In genomic region chr3:53291945-53292344, GRCm38 (mm10) we compare ENCODE assay signal across 9 mouse cellular contexts.
"Had no signal": no experiment of that assay in that cellular context is flagged by ENCODE, and none has a peak within 500 bp of the region (broad histone marks: within the 10 kb centered on the region; RNA-seq: fewer than 3 reads in every experiment).

No protein-coding gene starts in this region.

- DNase-seq: kidney, adult 9 months; kidney, postnatal 36 days; midbrain, embryonic 14.5 days; thymus, adult 2 months; thymus, postnatal 25 days had no signal

- ATAC-seq: liver, embryonic 12.5 days had no signal

- H3K9ac ChIP-seq: limb, embryonic 13.5 days; liver, embryonic 12.5 days; lung, embryonic 15.5 days; neural tube, embryonic 12.5 days had no signal

- H3K27me3 ChIP-seq: limb, embryonic 13.5 days; liver, embryonic 12.5 days; lung, embryonic 15.5 days; neural tube, embryonic 12.5 days had no signal

- H3K4me3 ChIP-seq: limb, embryonic 13.5 days; liver, embryonic 12.5 days; lung, embryonic 15.5 days; neural tube, embryonic 12.5 days had no signal

- H3K4me2 ChIP-seq: limb, embryonic 13.5 days; liver, embryonic 12.5 days; lung, embryonic 15.5 days; neural tube, embryonic 12.5 days had no signal

- H3K36me3 ChIP-seq: limb, embryonic 13.5 days; liver, embryonic 12.5 days; lung, embryonic 15.5 days; neural tube, embryonic 12.5 days had no signal

- H3K27ac ChIP-seq: limb, embryonic 13.5 days; liver, embryonic 12.5 days; lung, embryonic 15.5 days; neural tube, embryonic 12.5 days had no signal

- H3K4me1 ChIP-seq: liver, embryonic 12.5 days had no signal

- H3K9me3 ChIP-seq: limb, embryonic 13.5 days; liver, embryonic 12.5 days; lung, embryonic 15.5 days; neural tube, embryonic 12.5 days had no signal
